Mouse (Mus musculus) limb, embryonic 14.5 days (tissue): ENCODE data around the gene Hoxa13. TPM values are rescaled to one million over a fixed set of nuclear protein-coding genes. Genes with fewer than 3 reads are reported as not detected.

Experiments used
- ATAC-seq: fragments of 200-750 bp; cut with Nextera tagmentation; 2 replicates; pipeline ENCODE4 v1.8.0; 2017; ENCODE audit warnings: low read depth, moderate number of reproducible peaks, moderate TSS enrichment; ENCODE audit not compliant: low FRiP score
- DNase-seq: peaks from one replicate; pipeline ENCODE4 v3.0.0-alpha.2; 2015; ENCODE audit warnings: low spot score
- H3K27ac ChIP-seq: fragments of 300-500 bp; sonication (generic); replicated peaks from 2 replicates; pipeline ENCODE4 v1.5.1; 2014; ENCODE audit warnings: low read depth, mild to moderate bottlenecking, low read length, moderate library complexity, mixed read lengths
- H3K27me3 ChIP-seq: fragments of 300-500 bp; sonication (generic); 2 replicates; pipeline ENCODE4 v1.6.1; 2014; ENCODE audit warnings: low read length, mixed read lengths; ENCODE audit not compliant: control insufficient read depth, insufficient read depth
- H3K36me3 ChIP-seq: fragments of 300-500 bp; sonication (generic); 2 replicates; pipeline ENCODE4 v1.6.1; 2014; ENCODE audit warnings: mild to moderate bottlenecking, low read length, moderate library complexity, mixed read lengths; ENCODE audit not compliant: control insufficient read depth, insufficient read depth
- H3K4me1 ChIP-seq: fragments of 300-500 bp; sonication (generic); 2 replicates; pipeline ENCODE4 v1.6.1; 2014; ENCODE audit warnings: antibody characterized with exemption, low read length, mixed read lengths; ENCODE audit not compliant: control insufficient read depth, insufficient read depth
- H3K4me2 ChIP-seq: fragments of 300-500 bp; sonication (generic); replicated peaks from 2 replicates; pipeline ENCODE4 v1.6.1; 2014; ENCODE audit warnings: low read depth, mild to moderate bottlenecking, low read length, moderate library complexity; ENCODE audit not compliant: severe bottlenecking
- H3K4me3 ChIP-seq: fragments of 300-500 bp; sonication (generic); replicated peaks from 2 replicates; pipeline ENCODE4 v1.5.1; 2014; ENCODE audit warnings: low read length
- H3K9ac ChIP-seq: fragments of 300-500 bp; sonication (generic); 2 replicates; pipeline ENCODE4 v1.6.1; 2014; ENCODE audit warnings: mild to moderate bottlenecking, low read depth, low read length, moderate library complexity; ENCODE audit not compliant: severe bottlenecking
- H3K9me3 ChIP-seq: fragments of 300-500 bp; sonication (generic); 2 replicates; pipeline ENCODE4 v1.6.1; 2016; ENCODE audit warnings: low read length; ENCODE audit not compliant: control insufficient read depth
- POLR2A ChIP-seq: fragments of 200-500 bp; IDR thresholded peaks from 2 replicates; pipeline ENCODE4 v1.8.0; 2012; ENCODE audit warnings: inconsistent platforms, mild to moderate bottlenecking, moderate library complexity, borderline replicate concordance; ENCODE audit not compliant: insufficient read depth, insufficient read length; ENCODE audit errors: extremely low read depth
- WGBS: fragments of 180-500 bp; shearing (Covaris S2); extraction: QIAGEN DNeasy Blood & Tissue Kit; methylation state at CpG from one replicate; pipeline ENCODE4 v1.1.7; 2014; 5-methylcytosine and 5-hydroxymethylcytosine counted together
- microRNA counts: library from miRNA; unstranded; fragments of <30 nt; microRNA quantifications from one replicate; lab custom pipeline; 2016
- microRNA-seq: library from miRNA; unstranded; fragments of <30 nt; microRNA quantifications from one replicate; pipeline ENCODE4, GENCODE M21; 2016
- polyA plus RNA-seq, 2 experiments: library from polyadenylated mRNA; depleted of rRNA in 1 of 2; stranded (reverse) in 1 of 2; unstranded in 1 of 2; fragments of >200 nt; fragmentation: Nextera tagmentation in 1 of 2; extraction: Ambion mirVana in 1 of 2; gene quantifications; 2 replicates each; pipeline versions ENCODE4 v1.2.1 to v1.2.3; 2012 to 2014

Gene Hoxa13
- polyA plus RNA-seq, 2 experiments = 16.0 to 26.0 TPM

GRCm38 (mm10) chr6:52208072-52208867 is 52.4 kb downstream of the Hoxa13 start, which contains the start of gene Hoxa6:
Gene Hoxa6 (minus strand): TSS chr6:52208722.
- peak within 1 kb of the TSS; percentile 52 for H3K9ac ChIP-seq

More at GRCm38 (mm10) chr6:52208072-52208867, 52.4 kb downstream of the Hoxa13 start, which contains the start of gene Hoxa6:
- H3K9me3 ChIP-seq = no peaks in the 10 kb centered on the region
- peaks cover 62% of the 10 kb centered on the region for H3K4me1 ChIP-seq
- peak; percentile 51 for DNase-seq
- peak within 1 kb of the TSS; percentile 39 for H3K4me3 ChIP-seq
- H3K36me3 ChIP-seq = peaks cover 28% of the 10 kb centered on the region
- H3K27me3 ChIP-seq = peaks cover 26% of the 10 kb centered on the region; the same call in 1 of the 2 replicates
- WGBS = 5% methylated on average over 45 of the region's 47 CpGs
- ATAC-seq = no peak
- TF ChIP-seq POLR2A = no peak
- peak within 1 kb of the TSS; percentile 75 for H3K4me2 ChIP-seq
- H3K27ac ChIP-seq = no peak within 1 kb of the TSS

MicroRNAs encoded within 50 kb of the gene (microRNA counts, 519-probe panel; counts per million panel counts)
- 4,989 counts per million, percentile 95 among the panel's probes with 10 or more counts for microRNA mmu-miR-196b (lab: Ali Mortazavi, UCI)

Small RNA genes within 50 kb of the gene (microRNA-seq; reads per million reads assigned to microRNA genes)
- gene Mir196b = 52,235 reads per million, percentile 99 among the genes with 10 or more reads in this experiment

Other genes starting within 250 kb of the Hoxa13 start
- 11.0 and 14.4 TPM in 2 replicates for gene Skap2, start 248.3 kb downstream of the Hoxa13 start, polyA plus RNA-seq (2012; rRNA removed)
- 18.3 and 23.0 TPM in 2 replicates for gene Skap2, start 248.3 kb downstream of the Hoxa13 start, polyA plus RNA-seq (2014; fragmentation: Nextera tagmentation; extraction: Ambion mirVana)
- gene Hoxa1, start 102.6 kb downstream of the Hoxa13 start, polyA plus RNA-seq (2012; rRNA removed) = 1.4 and 1.6 TPM in 2 replicates
- gene Hoxa1, start 102.6 kb downstream of the Hoxa13 start, polyA plus RNA-seq (2014; fragmentation: Nextera tagmentation; extraction: Ambion mirVana) = 1.4 and 1.7 TPM in 2 replicates
- gene Hoxa2, start 96.0 kb downstream of the Hoxa13 start, polyA plus RNA-seq (2012; rRNA removed) = 3.1 and 3.6 TPM in 2 replicates
- gene Hoxa2, start 96.0 kb downstream of the Hoxa13 start, polyA plus RNA-seq (2014; fragmentation: Nextera tagmentation; extraction: Ambion mirVana) = 0.80 and 1.0 TPM in 2 replicates
- gene 5730596B20Rik, start 83.4 kb downstream of the Hoxa13 start, polyA plus RNA-seq (2012; rRNA removed) = 0.27 and 0.44 TPM in 2 replicates
- gene 5730596B20Rik, start 83.4 kb downstream of the Hoxa13 start, polyA plus RNA-seq (2014; fragmentation: Nextera tagmentation; extraction: Ambion mirVana) = 0.29 and 0.70 TPM in 2 replicates
- 2.2 and 2.8 TPM in 2 replicates for gene Hoxa4, start 69.1 kb downstream of the Hoxa13 start, polyA plus RNA-seq (2012; rRNA removed)
- 0.57 and 1.0 TPM in 2 replicates for gene Hoxa4, start 69.1 kb downstream of the Hoxa13 start, polyA plus RNA-seq (2014; fragmentation: Nextera tagmentation; extraction: Ambion mirVana)
- 11.0 and 12.3 TPM in 2 replicates for gene Hoxa5, start 56.3 kb downstream of the Hoxa13 start, polyA plus RNA-seq (2012; rRNA removed)
- gene Hoxa5, start 56.3 kb downstream of the Hoxa13 start, polyA plus RNA-seq (2014; fragmentation: Nextera tagmentation; extraction: Ambion mirVana) = 3.4 and 3.8 TPM in 2 replicates
- gene Hoxa6, start 52.2 kb downstream of the Hoxa13 start, polyA plus RNA-seq (2012; rRNA removed) = 3.9 and 4.3 TPM in 2 replicates
- 0.66 and 0.94 TPM in 2 replicates for gene Hoxa6, start 52.2 kb downstream of the Hoxa13 start, polyA plus RNA-seq (2014; fragmentation: Nextera tagmentation; extraction: Ambion mirVana)
- 12.0 and 15.9 TPM in 2 replicates for gene Hoxa3, start 47.5 kb downstream of the Hoxa13 start, polyA plus RNA-seq (2012; rRNA removed)
- gene Hoxa3, start 47.5 kb downstream of the Hoxa13 start, polyA plus RNA-seq (2014; fragmentation: Nextera tagmentation; extraction: Ambion mirVana) = 2.7 and 3.4 TPM in 2 replicates
- gene Gm28308, start 47.5 kb downstream of the Hoxa13 start, polyA plus RNA-seq (2012; rRNA removed) = 3.2 and 4.6 TPM in 2 replicates
- gene Gm28308, start 47.5 kb downstream of the Hoxa13 start, polyA plus RNA-seq (2014; fragmentation: Nextera tagmentation; extraction: Ambion mirVana) = 1.1 TPM in 1 of 2 replicates, not detected in the other
- 15.8 and 17.0 TPM in 2 replicates for gene Hoxa7, start 39.0 kb downstream of the Hoxa13 start, polyA plus RNA-seq (2012; rRNA removed)
- gene Hoxa7, start 39.0 kb downstream of the Hoxa13 start, polyA plus RNA-seq (2014; fragmentation: Nextera tagmentation; extraction: Ambion mirVana) = 8.9 and 10.1 TPM in 2 replicates
- 107 and 134 TPM in 2 replicates for gene Hoxa9, start 29.8 kb downstream of the Hoxa13 start, polyA plus RNA-seq (2012; rRNA removed)
- 39.0 and 45.2 TPM in 2 replicates for gene Hoxa9, start 29.8 kb downstream of the Hoxa13 start, polyA plus RNA-seq (2014; fragmentation: Nextera tagmentation; extraction: Ambion mirVana)
- gene Hoxa10, start 20.0 kb downstream of the Hoxa13 start, polyA plus RNA-seq (2012; rRNA removed) = 111 and 136 TPM in 2 replicates
- gene Hoxa10, start 20.0 kb downstream of the Hoxa13 start, polyA plus RNA-seq (2014; fragmentation: Nextera tagmentation; extraction: Ambion mirVana) = 117 and 149 TPM in 2 replicates
- gene Hoxa11, start 15.1 kb downstream of the Hoxa13 start, polyA plus RNA-seq (2012; rRNA removed) = 32.6 and 41.2 TPM in 2 replicates
- 31.1 and 39.0 TPM in 2 replicates for gene Hoxa11, start 15.1 kb downstream of the Hoxa13 start, polyA plus RNA-seq (2014; fragmentation: Nextera tagmentation; extraction: Ambion mirVana)
- gene Evx1, start 52.6 kb upstream of the Hoxa13 start, polyA plus RNA-seq (2012; rRNA removed) = 0.64 and 0.93 TPM in 2 replicates
- gene Evx1, start 52.6 kb upstream of the Hoxa13 start, polyA plus RNA-seq (2014; fragmentation: Nextera tagmentation; extraction: Ambion mirVana) = 0.18 and 0.44 TPM in 2 replicates